Mouse (Mus musculus) gastrocnemius, adult 18-20 months (tissue): Measurements from ENCODE around the gene Try4. TPM values are rescaled to one million over a fixed set of nuclear protein-coding genes. Genes with fewer than 3 reads are reported as not detected.
"Not testable (repeated sequence)": the region's sequence is repeated elsewhere in the genome, so short reads cannot be mapped to it uniquely, and the experiment has no call there.

Experiments used
- DNase-seq: peaks from one replicate; pipeline ENCODE4 v3.0.0; 2021; ENCODE audit warnings: low spot score
- long read RNA-seq, 2 experiments: library from polyadenylated mRNA; stranded (forward); transcript quantifications; one replicate each; pipeline ENCODE4 v2.0.0; 2021
- total RNA-seq, 2 experiments: library from RNA; stranded (reverse); gene quantifications; 2 replicates each; pipeline ENCODE4 v1.2.3; 2021

Gene Try4
- not detected for total RNA-seq
- long read RNA-seq, experiment 1: 0 reads
- long read RNA-seq, experiment 2: 0 reads

- DNase-seq: no peak
Observed at GRCm38 (mm10) chr6:41301969-41302368, at the start of gene Try4. Gene Try4 (plus strand): TSS chr6:41302269.

- DNase-seq: not testable (repeated sequence)
Observed at GRCm38 (mm10) chr6:41253314-41253713, 48.8 kb upstream of the Try4 start.

- no peak for DNase-seq
Observed at GRCm38 (mm10) chr6:41256424-41256823, 45.6 kb upstream of the Try4 start.

GRCm38 (mm10) chr6:41257432-41257831 lies 44.6 kb upstream of the Try4 start:
- DNase-seq: no peak

- DNase-seq: no peak
Observed at GRCm38 (mm10) chr6:41262796-41263195, 39.3 kb upstream of the Try4 start.

- no peak for DNase-seq
Observed at GRCm38 (mm10) chr6:41266140-41266539, 35.9 kb upstream of the Try4 start.

GRCm38 (mm10) chr6:41298255-41298654 lies 3.8 kb upstream of the Try4 start:
- no peak for DNase-seq

- DNase-seq: not testable (repeated sequence)
Observed at GRCm38 (mm10) chr6:41316741-41317140, 14.7 kb downstream of the Try4 start, which contains the start of gene Try5. Gene Try5 (minus strand): TSS chr6:41316841.

GRCm38 (mm10) chr6:41353932-41354331 lies 51.9 kb downstream of the Try4 start, which contains the start of gene Try10:
Gene Try10 (plus strand): TSS chr6:41354105.
- no peak for DNase-seq

Other genes with a start within 250 kb of the Try4 start
- gene Try5, start 14.6 kb downstream of the Try4 start, total RNA-seq: not detected
- gene Try10, start 51.8 kb downstream of the Try4 start, total RNA-seq: not detected
- not detected for gene Prss3, start 75.4 kb downstream of the Try4 start, total RNA-seq
- not detected for gene Gm5771, start 90.1 kb downstream of the Try4 start, total RNA-seq
- not detected for gene Gm10334, start 143.9 kb downstream of the Try4 start, total RNA-seq
- gene Prss1, start 156.7 kb downstream of the Try4 start, total RNA-seq: not detected
- not detected for gene Prss2, start 219.5 kb downstream of the Try4 start, total RNA-seq